Mouse (Mus musculus) adrenal gland, adult (tissue): ENCODE measurements at regions not wholly inside any gene's neighbourhood (a gene's known extent, or its start where the extent isn't known, plus 50 kb on each side); places are given as distances from the start of the nearest gene placed in this dataset.
"Not testable (repeated sequence)": the region's sequence is repeated elsewhere in the genome, so short reads cannot be mapped to it uniquely, and the experiment has no call there.

Experiments used
- DNase-seq, 2 experiments: peaks; one replicate each; pipeline ENCODE4 v3.0.0; 2022 to 2023; ENCODE audit warnings: low spot score in 1 of 2; ENCODE audit not compliant: inconsistent age in 2 of 2

DNA sequence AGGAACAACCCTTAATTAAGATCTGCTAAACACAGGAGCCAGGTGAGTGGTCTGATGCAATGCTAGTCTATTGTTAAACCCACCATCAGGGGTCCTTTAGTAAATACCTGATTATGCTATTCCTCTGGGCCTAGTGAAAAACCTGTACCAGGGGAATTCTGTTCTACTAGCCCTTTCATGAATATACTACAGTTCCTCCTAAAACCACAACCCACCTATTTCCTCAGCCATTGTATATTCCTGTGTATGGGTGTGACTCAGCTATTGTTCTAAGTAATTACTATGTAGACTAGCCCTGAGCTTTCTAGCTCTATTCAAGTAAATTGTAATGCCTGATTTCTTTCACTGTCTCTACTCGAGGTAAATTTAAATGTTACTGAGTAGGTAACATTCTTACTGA is 57.0 kb upstream of the Egfem1 start:
- not testable (repeated sequence) for DNase-seq

DNA sequence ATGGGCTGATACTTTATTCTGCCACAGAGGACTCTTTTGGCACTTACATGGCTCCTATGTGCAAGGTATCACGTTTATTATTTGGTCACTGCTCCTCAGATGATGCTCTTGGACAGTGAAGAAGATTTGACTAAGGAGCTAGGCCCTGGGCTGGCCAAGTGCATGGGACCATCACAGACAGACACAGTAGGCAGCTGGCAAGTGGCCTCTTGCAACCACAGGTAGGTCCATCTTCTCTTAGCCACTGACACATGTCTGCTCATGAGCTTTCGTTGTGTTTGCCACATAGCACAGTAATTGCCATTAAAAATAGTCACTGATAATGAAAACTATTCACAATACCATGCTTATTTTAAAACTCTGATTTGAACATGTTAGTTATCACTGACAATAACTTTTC is 54.1 kb upstream of the Egfem1 start:
- no peak for DNase-seq

DNA sequence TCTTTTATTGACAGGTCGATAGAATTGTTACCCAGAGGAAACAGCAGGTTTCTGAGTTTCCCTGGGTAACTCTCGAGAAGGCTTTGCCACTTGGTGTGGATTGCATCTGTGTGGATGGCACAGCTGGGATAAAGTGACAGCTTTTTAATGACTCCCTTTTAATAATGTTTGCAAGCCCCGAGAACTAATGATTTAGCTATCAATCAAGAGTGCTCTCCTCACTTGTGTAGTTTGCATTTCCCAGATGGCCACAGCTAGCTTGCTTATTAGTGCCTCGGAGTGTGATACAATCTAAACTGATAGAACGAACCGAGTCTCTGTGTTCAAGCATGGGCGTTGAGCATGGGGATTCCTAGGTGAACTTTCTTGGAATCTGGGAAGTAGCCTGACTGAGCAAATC is 51.0 kb upstream of the Egfem1 start:
- no peak for DNase-seq

DNA sequence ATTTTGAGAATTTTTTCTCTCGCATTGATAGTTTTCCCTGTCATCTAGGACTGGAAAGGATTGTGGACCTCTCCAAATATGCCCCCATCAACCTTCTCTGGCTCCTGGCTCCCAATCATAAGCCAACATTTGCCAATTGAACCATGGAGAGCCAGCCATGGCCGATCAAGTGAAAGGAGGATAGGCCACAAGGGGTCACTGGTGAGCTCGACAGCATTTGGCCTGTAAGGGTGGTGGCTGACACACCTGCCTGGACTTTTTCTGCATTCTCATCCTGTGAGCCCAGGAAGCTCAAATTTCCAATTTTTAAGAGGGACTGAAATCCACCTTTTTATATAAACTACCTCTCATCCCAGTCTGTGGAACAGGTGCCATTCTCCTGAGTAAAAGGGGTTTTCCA is 50.0 kb upstream of the Egfem1 start:
- peak; percentile 7 to 64 for DNase-seq
